Mouse (Mus musculus) left cerebral cortex, postnatal 36 days (tissue): ENCODE measurements around the gene Arpc5l. TPM values are rescaled to one million over a fixed set of nuclear protein-coding genes. Genes with fewer than 3 reads are reported as not detected.
"Not testable (repeated sequence)": the region's sequence is repeated elsewhere in the genome, so short reads cannot be mapped to it uniquely, and the experiment has no call there.

Experiments used
- DNase-seq, 2 experiments: peaks; one replicate each; pipeline ENCODE4 v3.0.0; 2021 to 2022; ENCODE audit warnings: low spot score in 2 of 2, mixed read lengths in 1 of 2
- intact Hi-C: fragments of 180-260 bp; cut with DNase I; formaldehyde crosslinking; loops from one replicate; pipeline ENCODE4 v1.15.1; 2025
- total RNA-seq, 2 experiments: library from RNA; stranded (reverse); gene quantifications; 2 replicates each; pipeline ENCODE4 v1.2.3; 2021

Arpc5l gene
- total RNA-seq, 2 experiments from 2014 or later = 98.6 to 106 TPM

GRCm38 (mm10) chr2:38997386-38998374, 7.5 kb upstream of the Arpc5l start, which contains the start of gene Wdr38:
Gene Wdr38 (plus strand): TSS chr2:38997476.
- DNase-seq = peak; percentile 88 to 90
- intact Hi-C loops = loop anchor here (1.0 kb wide), 1 partner anchor 71 kb away; no protein-coding TSS in a partner anchor

- DNase-seq = no peak
- intact Hi-C loops = no loop called here
Measured at GRCm38 (mm10) chr2:38999381-38999780, 5.8 kb upstream of the Arpc5l start.

- DNase-seq = no peak
- intact Hi-C loops = loop anchor here (10.0 kb wide), 1 partner anchor 355 kb away; the partner anchor contains the start of gene Psmb7
Measured at GRCm38 (mm10) chr2:38999910-39000586, 5.1 kb upstream of the Arpc5l start.

GRCm38 (mm10) chr2:39000587-39000919, 4.6 kb upstream of the Arpc5l start:
- intact Hi-C loops = loop anchor here (10.0 kb wide), 1 partner anchor 356 kb away; the partner anchor contains the start of gene Psmb7
- DNase-seq = no peak

- no peak for DNase-seq
- intact Hi-C loops = loop anchor here (10.0 kb wide), 1 partner anchor 357 kb away; the partner anchor contains the start of gene Psmb7
Measured at GRCm38 (mm10) chr2:39001866-39002265, 3.3 kb upstream of the Arpc5l start.

GRCm38 (mm10) chr2:39003106-39003505, 2.0 kb upstream of the Arpc5l start:
- DNase-seq = no peak
- intact Hi-C loops = loop anchor here (10.0 kb wide), 1 partner anchor 358 kb away; the partner anchor contains the start of gene Psmb7

GRCm38 (mm10) chr2:39003512-39003911, 1.6 kb upstream of the Arpc5l start:
- intact Hi-C loops = loop anchor here (10.0 kb wide), 1 partner anchor 359 kb away; the partner anchor contains the start of gene Psmb7
- no peak for DNase-seq

- intact Hi-C loops = loop anchor here (10.0 kb wide), 1 partner anchor 360 kb away; the partner anchor contains the start of gene Psmb7
- no peak for DNase-seq
Measured at GRCm38 (mm10) chr2:39004372-39004771, 776 bp upstream of the Arpc5l start.

- no peak for DNase-seq
- intact Hi-C loops = loop anchor here (10.0 kb wide), 1 partner anchor 361 kb away; the partner anchor contains the start of gene Psmb7
Measured at GRCm38 (mm10) chr2:39005574-39006079, 479 bp downstream of the Arpc5l start, which contains the start of gene Rpl35. Gene Rpl35 (minus strand): TSS chr2:39005624.

- intact Hi-C loops = loop anchor here (10.0 kb wide), 1 partner anchor 361 kb away; the partner anchor contains the start of gene Psmb7
- DNase-seq = no peak
Measured at GRCm38 (mm10) chr2:39006149-39006730, 1.1 kb downstream of the Arpc5l start.

- DNase-seq = peak; percentile 95 to 97
- intact Hi-C loops = loop anchor here (10.0 kb wide), 1 partner anchor 363 kb away; the partner anchor contains the start of gene Psmb7
Measured at GRCm38 (mm10) chr2:39007865-39008264, 2.7 kb downstream of the Arpc5l start.

- DNase-seq = peak in 1 of 2 experiments; percentile 46
- intact Hi-C loops = loop anchor here (10.0 kb wide), 1 partner anchor 364 kb away; the partner anchor contains the start of gene Psmb7
Measured at GRCm38 (mm10) chr2:39008350-39008851, 3.3 kb downstream of the Arpc5l start.

- intact Hi-C loops = loop anchor here (10.0 kb wide), 1 partner anchor 364 kb away; the partner anchor contains the start of gene Psmb7
Measured at GRCm38 (mm10) chr2:39008954-39009365, 3.8 kb downstream of the Arpc5l start.

GRCm38 (mm10) chr2:39010144-39010543, 5.0 kb downstream of the Arpc5l start:
- intact Hi-C loops = not testable (repeated sequence)

More at GRCm38 (mm10) chr2:39008954-39009365, 3.8 kb downstream of the Arpc5l start:
- peak in 1 of 2 experiments; percentile 43 for DNase-seq

GRCm38 (mm10) chr2:39011264-39011663, 6.1 kb downstream of the Arpc5l start:
- intact Hi-C loops = no loop called here
- no peak for DNase-seq

More at GRCm38 (mm10) chr2:39010144-39010543, 5.0 kb downstream of the Arpc5l start:
- DNase-seq = not testable (repeated sequence)

- intact Hi-C loops = no loop called here
Measured at GRCm38 (mm10) chr2:39011971-39012370, 6.8 kb downstream of the Arpc5l start.

GRCm38 (mm10) chr2:39012768-39013279, 7.7 kb downstream of the Arpc5l start:
- no peak for DNase-seq
- intact Hi-C loops = no loop called here

More at GRCm38 (mm10) chr2:39011971-39012370, 6.8 kb downstream of the Arpc5l start:
- no peak for DNase-seq

- no peak for DNase-seq
- intact Hi-C loops = no loop called here
Measured at GRCm38 (mm10) chr2:39016581-39016980, 11.4 kb downstream of the Arpc5l start.
